In genomic region chr9:99353390-99353789, GRCm38 (mm10) we compare ENCODE assay signal across 16 mouse cellular contexts. TPM values are rescaled to one million over a fixed set of nuclear protein-coding genes. Genes with fewer than 3 reads are reported as not detected.
"Had no signal": no experiment of that assay in that cellular context is flagged by ENCODE, and none has a peak within 500 bp of the region (broad histone marks: within the 10 kb centered on the region; RNA-seq: fewer than 3 reads in every experiment).

No protein-coding gene starts in this region.

- DNase-seq: kidney, adult 2 months; kidney, postnatal 25 days; layer of hippocampus, adult 9-11 months; lung, postnatal 10 days; midbrain, embryonic 14.5 days; thymus, adult 2 months; thymus, postnatal 14 days had no signal

- H3K4me3 ChIP-seq: layer of hippocampus, adult 2 months; limb, embryonic 10.5 days; limb, embryonic 13.5 days; liver, embryonic 12.5 days; liver, embryonic 15.5 days; lung, embryonic 15.5 days had no signal

- H3K9ac ChIP-seq: limb, embryonic 13.5 days; liver, embryonic 12.5 days; liver, embryonic 15.5 days; lung, embryonic 15.5 days had no signal

- ATAC-seq: intestine, postnatal 0 days; liver, embryonic 12.5 days had no signal

- H3K4me2 ChIP-seq: limb, embryonic 13.5 days; liver, embryonic 12.5 days; liver, embryonic 15.5 days; lung, embryonic 15.5 days had no signal

- H3K27ac ChIP-seq: kidney, postnatal 0 days; layer of hippocampus, adult 2 months; limb, embryonic 10.5 days; limb, embryonic 13.5 days; liver, embryonic 12.5 days; liver, embryonic 15.5 days; lung, embryonic 15.5 days had no signal

- H3K36me3 ChIP-seq: limb, embryonic 10.5 days; limb, embryonic 13.5 days; liver, embryonic 12.5 days; liver, embryonic 15.5 days; lung, embryonic 15.5 days had no signal

- H3K9me3 ChIP-seq: limb, embryonic 10.5 days; limb, embryonic 13.5 days; liver, embryonic 12.5 days; liver, embryonic 15.5 days; lung, embryonic 15.5 days had no signal

RNA-seq across cellular contexts. Expression of gene Esyt3, which starts 5.0 kb away (rescaled TPM):
- total RNA-seq: megakaryocyte, adult 5-6 weeks had no signal
